Mouse (Mus musculus): Measurements from ENCODE around the gene Slc7a14. TPM values are rescaled to one million over a fixed set of nuclear protein-coding genes. Genes with fewer than 3 reads are reported as not detected.
A peak's percentile ranks its signal among the peaks of the same experiment; 100 is the strongest.

The Slc7a14 gene
- polyA plus RNA-seq, 1 experiment from 2014 or later: 0.99 TPM

- H3K4me3 ChIP-seq (replicated peaks): no peak overlapping the region
- WGBS: 33% methylated on average over 10 of the region's 10 CpGs
- no peaks in the 10 kb centered on the region for H3K36me3 ChIP-seq
- ATAC-seq: peak; percentile 39; the same call in 1 of the 2 replicates
- H3K4me2 ChIP-seq (replicated peaks): 0 out of 2 replicates have a peak overlapping the region, but pooled peaks have one; percentile 22
- H3K27me3 ChIP-seq (replicated peaks): no peaks in the 10 kb centered on the region
- H3K9ac ChIP-seq: no peak overlapping the region
- no peak overlapping the region for H3K27ac ChIP-seq
- H3K9me3 ChIP-seq: no peaks in the 10 kb centered on the region
- H3K4me1 ChIP-seq (replicated peaks): no peaks in the 10 kb centered on the region; the same call in 1 of the 2 replicates
Measured at GRCm38 (mm10) chr3:31191402-31191801, 118.8 kb downstream of the Slc7a14 start.

DNA sequence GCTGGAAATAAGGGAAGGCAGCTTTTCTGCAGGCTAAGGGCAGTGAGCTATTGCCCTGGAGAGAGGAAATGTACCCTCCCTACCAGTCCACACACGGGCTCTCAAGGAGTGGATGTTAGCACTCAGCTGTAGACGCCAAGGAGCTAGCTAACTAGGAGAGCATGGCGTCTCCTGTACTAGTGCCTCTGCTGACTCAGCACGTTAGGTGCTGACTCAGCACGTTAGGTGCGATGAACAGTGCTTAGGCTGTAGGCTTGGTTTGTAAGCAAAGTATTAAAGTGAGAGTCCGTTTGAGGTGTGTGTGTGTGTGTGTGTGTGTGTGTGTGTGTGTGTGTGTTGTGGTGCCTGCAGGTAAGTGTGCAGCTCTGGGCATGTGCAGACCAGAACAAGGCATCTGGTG is 119.8 kb downstream of the Slc7a14 start:
- 91% methylated on average over 7 of the region's 7 CpGs for WGBS
- Histone ChIP-seq H3K9ac (no peak overlapping the region), H3K36me3 (no peaks in the 10 kb centered on the region), H3K4me3 (replicated peaks) (no peak overlapping the region), H3K27me3 (replicated peaks) (no peaks in the 10 kb centered on the region), H3K4me1 (replicated peaks) (no peaks in the 10 kb centered on the region; the same call in 1 of the 2 replicates), H3K9me3 (no peaks in the 10 kb centered on the region), H3K4me2 (replicated peaks) (no peak overlapping the region), H3K27ac (no peak overlapping the region)
- no peak for ATAC-seq

GRCm38 (mm10) chr3:31166365-31166871 is 143.8 kb downstream of the Slc7a14 start:
- Histone ChIP-seq H3K4me2 (replicated peaks) (no peak overlapping the region), H3K27me3 (replicated peaks) (no peaks in the 10 kb centered on the region), H3K9ac (no peak overlapping the region), H3K4me1 (replicated peaks) (no peaks in the 10 kb centered on the region), H3K4me3 (replicated peaks) (no peak overlapping the region), H3K27ac (no peak overlapping the region), H3K36me3 (no peaks in the 10 kb centered on the region), H3K9me3 (no peaks in the 10 kb centered on the region)
- no peak for ATAC-seq
- 63% methylated on average over 12 of the region's 12 CpGs for WGBS

DNA sequence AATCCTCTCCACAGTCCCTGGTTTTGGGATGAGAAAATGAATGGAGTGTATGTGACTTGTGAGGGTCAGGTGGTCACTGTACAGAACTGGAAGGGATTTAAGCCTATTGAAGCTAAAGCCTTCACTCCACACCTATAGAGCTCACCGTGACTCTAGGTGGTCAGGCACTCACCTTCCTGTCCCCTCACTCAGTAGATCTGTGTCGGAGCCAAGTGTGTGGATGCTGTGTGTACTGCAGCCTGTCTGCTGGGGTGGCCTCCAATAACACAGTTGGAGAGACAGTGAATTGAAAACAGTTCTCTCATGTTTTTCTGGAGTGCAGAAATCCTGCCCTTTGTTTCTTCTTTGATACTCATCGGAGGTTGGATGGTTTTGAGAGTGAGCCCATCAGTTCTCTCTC is 144.4 kb downstream of the Slc7a14 start:
- Histone ChIP-seq H3K36me3 (no peaks in the 10 kb centered on the region), H3K9me3 (no peaks in the 10 kb centered on the region), H3K4me3 (replicated peaks) (no peak overlapping the region), H3K27ac (no peak overlapping the region), H3K27me3 (replicated peaks) (no peaks in the 10 kb centered on the region), H3K4me2 (replicated peaks) (no peak overlapping the region), H3K4me1 (replicated peaks) (no peaks in the 10 kb centered on the region), H3K9ac (no peak overlapping the region)
- WGBS: 80% methylated on average over 3 of the region's 3 CpGs
- no peak for ATAC-seq

- no peak overlapping the region for H3K27ac ChIP-seq
- ATAC-seq: no peak
- no peaks in the 10 kb centered on the region for H3K4me1 ChIP-seq (replicated peaks)
- no peaks in the 10 kb centered on the region for H3K36me3 ChIP-seq
- H3K27me3 ChIP-seq (replicated peaks): no peaks in the 10 kb centered on the region
- H3K4me3 ChIP-seq (replicated peaks): no peak overlapping the region
- no peak overlapping the region for H3K4me2 ChIP-seq (replicated peaks)
- no peak overlapping the region for H3K9ac ChIP-seq
- WGBS: 94% methylated on average over 14 of the region's 14 CpGs
- no peaks in the 10 kb centered on the region for H3K9me3 ChIP-seq
Measured at GRCm38 (mm10) chr3:31162860-31163259, 147.3 kb downstream of the Slc7a14 start.

DNA sequence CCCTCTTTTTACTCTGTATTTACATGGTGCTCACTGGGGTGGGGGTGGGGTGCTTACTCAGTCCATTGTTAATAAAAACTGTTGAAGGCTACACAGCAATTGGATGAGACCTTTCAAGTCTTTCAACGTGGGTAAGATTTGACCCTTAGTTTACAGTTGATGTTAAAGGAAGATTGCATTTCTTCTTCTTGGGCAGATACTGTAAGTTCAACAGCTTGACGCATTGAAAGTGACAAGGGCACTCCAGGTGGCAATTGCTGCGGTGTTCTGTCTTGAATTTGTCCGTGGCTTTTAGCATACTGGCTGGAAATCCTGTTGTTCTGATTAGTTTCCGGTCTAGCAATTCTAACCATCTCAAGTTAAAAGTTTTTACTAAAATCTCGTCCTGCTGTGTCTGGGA is 148.8 kb downstream of the Slc7a14 start:
- Histone ChIP-seq H3K4me2 (replicated peaks) (no peak overlapping the region), H3K4me1 (replicated peaks) (no peaks in the 10 kb centered on the region), H3K4me3 (replicated peaks) (no peak overlapping the region), H3K27me3 (replicated peaks) (no peaks in the 10 kb centered on the region), H3K9ac (no peak overlapping the region), H3K9me3 (no peaks in the 10 kb centered on the region), H3K36me3 (no peaks in the 10 kb centered on the region), H3K27ac (no peak overlapping the region)
- 62% methylated on average over 6 of the region's 6 CpGs for WGBS
- ATAC-seq: no peak

DNA sequence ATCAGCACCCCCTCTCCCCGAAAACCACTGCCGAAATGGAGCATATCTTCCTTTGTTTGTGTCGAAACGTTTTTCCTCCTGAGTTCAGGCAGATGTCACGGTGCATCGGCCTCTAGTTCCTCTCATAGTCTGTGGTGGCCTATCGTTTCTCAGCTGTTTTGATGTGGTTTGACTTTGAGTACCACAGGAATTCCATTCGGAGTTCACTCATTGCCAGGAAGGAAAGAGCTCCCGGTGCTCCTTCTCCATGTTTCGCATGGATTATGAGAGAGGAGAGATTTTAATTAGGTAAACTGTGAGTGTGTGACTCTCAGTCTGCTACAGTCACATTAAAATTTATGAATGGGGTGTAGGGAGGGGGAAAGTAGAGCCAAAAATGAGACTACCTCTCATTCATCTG is 150.1 kb downstream of the Slc7a14 start:
- Histone ChIP-seq H3K36me3 (no peaks in the 10 kb centered on the region), H3K27me3 (replicated peaks) (no peaks in the 10 kb centered on the region), H3K9me3 (no peaks in the 10 kb centered on the region), H3K4me1 (replicated peaks) (no peaks in the 10 kb centered on the region), H3K4me2 (replicated peaks) (no peak overlapping the region), H3K9ac (no peak overlapping the region), H3K27ac (no peak overlapping the region), H3K4me3 (replicated peaks) (no peak overlapping the region)
- ATAC-seq: no peak
- 81% methylated on average over 10 of the region's 10 CpGs for WGBS

- no peaks in the 10 kb centered on the region for H3K36me3 ChIP-seq
- WGBS: 45% methylated on average over 15 of the region's 15 CpGs
- no peaks in the 10 kb centered on the region for H3K9me3 ChIP-seq
- no peak overlapping the region for H3K27ac ChIP-seq
- no peak overlapping the region for H3K4me2 ChIP-seq (replicated peaks)
- no peak for ATAC-seq
- H3K4me3 ChIP-seq (replicated peaks): no peak overlapping the region
- H3K4me1 ChIP-seq (replicated peaks): no peaks in the 10 kb centered on the region
- no peaks in the 10 kb centered on the region for H3K27me3 ChIP-seq (replicated peaks)
- no peak overlapping the region for H3K9ac ChIP-seq
Measured at GRCm38 (mm10) chr3:31157776-31158175, 152.4 kb downstream of the Slc7a14 start.

- no peaks in the 10 kb centered on the region for H3K9me3 ChIP-seq
- no peak overlapping the region for H3K27ac ChIP-seq
- H3K9ac ChIP-seq: no peak overlapping the region
- no peak overlapping the region for H3K4me3 ChIP-seq (replicated peaks)
- H3K4me2 ChIP-seq (replicated peaks): no peak overlapping the region
- no peaks in the 10 kb centered on the region for H3K27me3 ChIP-seq (replicated peaks)
- no peaks in the 10 kb centered on the region for H3K4me1 ChIP-seq (replicated peaks)
- H3K36me3 ChIP-seq: no peaks in the 10 kb centered on the region
- 76% methylated on average over 3 of the region's 3 CpGs for WGBS
- no peak for ATAC-seq
Measured at GRCm38 (mm10) chr3:31156126-31156525, 154.1 kb downstream of the Slc7a14 start.

Other genes with a start within 250 kb of the Slc7a14 start
- 17.5 and 21.3 TPM in 2 replicates for gene Skil, start 215.3 kb downstream of the Slc7a14 start, polyA plus RNA-seq (2015; fragmentation: Nextera tagmentation; extraction: Ambion mirVana)
- gene Cldn11, start 160.5 kb downstream of the Slc7a14 start, polyA plus RNA-seq (2015; fragmentation: Nextera tagmentation; extraction: Ambion mirVana): 4.9 and 7.3 TPM in 2 replicates

All from intestine, embryonic 15.5 days (tissue).